Mouse (Mus musculus): Measurements from ENCODE around the gene Traf4.

Gene Traf4

GRCm38 (mm10) chr11:78182450-78182849 is 17.1 kb upstream of the Traf4 start:
- no peak for DNase-seq

GRCm38 (mm10) chr11:78181830-78182357 is 16.5 kb upstream of the Traf4 start:
- DNase-seq = no peak

- DNase-seq = no peak
Observed at GRCm38 (mm10) chr11:78180081-78180761, 14.8 kb upstream of the Traf4 start.

GRCm38 (mm10) chr11:78179438-78179999 is 14.1 kb upstream of the Traf4 start:
- no peak for DNase-seq

- DNase-seq = no peak
Observed at GRCm38 (mm10) chr11:78178859-78179437, 13.6 kb upstream of the Traf4 start.

- peak; percentile 88 for DNase-seq
Observed at GRCm38 (mm10) chr11:78177903-78178858, 12.8 kb upstream of the Traf4 start.

GRCm38 (mm10) chr11:78177437-78177836 is 12.0 kb upstream of the Traf4 start:
- no peak for DNase-seq

- no peak for DNase-seq
Observed at GRCm38 (mm10) chr11:78176905-78177331, 11.5 kb upstream of the Traf4 start.

- DNase-seq = peak; percentile 76
Observed at GRCm38 (mm10) chr11:78176402-78176862, 11.0 kb upstream of the Traf4 start, which contains the start of the genes Nek8 and Tlcd1. Gene Nek8 (minus strand): TSS chr11:78176675. Gene Tlcd1 (plus strand): TSS chr11:78176711.

- no peak for DNase-seq
Observed at GRCm38 (mm10) chr11:78175771-78176401, 10.5 kb upstream of the Traf4 start.

GRCm38 (mm10) chr11:78174506-78174905 is 9.1 kb upstream of the Traf4 start:
- DNase-seq = no peak

- no peak for DNase-seq
Observed at GRCm38 (mm10) chr11:78172748-78173383, 7.5 kb upstream of the Traf4 start.

GRCm38 (mm10) chr11:78172034-78172747 is 6.8 kb upstream of the Traf4 start:
- no peak for DNase-seq

- DNase-seq = no peak
Observed at GRCm38 (mm10) chr11:78171328-78171727, 5.9 kb upstream of the Traf4 start.

GRCm38 (mm10) chr11:78170306-78170705 is 4.9 kb upstream of the Traf4 start:
- DNase-seq = no peak

- DNase-seq = no peak
Observed at GRCm38 (mm10) chr11:78168541-78169468, 3.4 kb upstream of the Traf4 start.

- DNase-seq = no peak
Observed at GRCm38 (mm10) chr11:78167257-78167959, 2.0 kb upstream of the Traf4 start.

- DNase-seq = no peak
Observed at GRCm38 (mm10) chr11:78166640-78167039, 1.3 kb upstream of the Traf4 start.

- DNase-seq = no peak
Observed at GRCm38 (mm10) chr11:78166161-78166560, 772 bp upstream of the Traf4 start.
